Mouse (Mus musculus) frontal cortex, postnatal 25 days (tissue): ENCODE measurements around the gene Adam11.

Experiments
- DNase-seq, 2 experiments: peaks; one replicate each; pipeline ENCODE4 v3.0.0; 2022; ENCODE audit warnings: low spot score in 2 of 2

Adam11 gene

DNA sequence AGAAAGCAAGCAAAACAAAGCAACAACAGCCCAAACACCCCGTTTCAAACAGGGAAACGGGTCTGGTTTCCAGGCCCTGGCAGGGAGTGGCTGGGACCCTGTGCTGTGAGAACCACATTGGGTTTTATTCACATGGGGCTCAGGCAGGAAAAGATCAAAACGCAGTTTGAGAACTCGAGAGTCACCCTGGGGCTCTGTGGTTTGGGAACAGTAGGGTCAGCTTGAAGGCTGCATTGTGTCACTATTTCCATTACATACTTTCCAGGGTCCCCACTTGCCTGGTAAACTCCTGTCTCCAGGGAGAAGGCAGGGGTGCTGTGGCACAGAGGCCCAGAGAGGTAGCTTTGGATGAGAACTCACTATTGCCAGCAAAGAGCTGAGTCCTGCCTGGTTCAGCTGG, 65.9 kb downstream of the Adam11 start:
- no peak for DNase-seq
